Mouse (Mus musculus) limb, embryonic 14.5 days (tissue): ENCODE measurements at regions not wholly inside any gene's neighbourhood (a gene's known extent, or its start where the extent isn't known, plus 50 kb on each side); places are given as distances from the start of the nearest gene placed in this dataset.
A peak's percentile ranks its signal among the peaks of the same experiment; 100 is the strongest.

ENCODE experiments used
- ATAC-seq: fragments of 200-750 bp; cut with Nextera tagmentation; 2 replicates; pipeline ENCODE4 v1.8.0; 2017; ENCODE audit warnings: low read depth, moderate number of reproducible peaks, moderate TSS enrichment; ENCODE audit not compliant: low FRiP score
- DNase-seq: peaks from one replicate; pipeline ENCODE4 v3.0.0-alpha.2; 2015; ENCODE audit warnings: low spot score
- H3K27ac ChIP-seq: fragments of 300-500 bp; sonication (generic); replicated peaks from 2 replicates; pipeline ENCODE4 v1.5.1; 2014; ENCODE audit warnings: low read depth, mild to moderate bottlenecking, low read length, moderate library complexity, mixed read lengths
- H3K27me3 ChIP-seq: fragments of 300-500 bp; sonication (generic); 2 replicates; pipeline ENCODE4 v1.6.1; 2014; ENCODE audit warnings: low read length, mixed read lengths; ENCODE audit not compliant: control insufficient read depth, insufficient read depth
- H3K36me3 ChIP-seq: fragments of 300-500 bp; sonication (generic); 2 replicates; pipeline ENCODE4 v1.6.1; 2014; ENCODE audit warnings: mild to moderate bottlenecking, low read length, moderate library complexity, mixed read lengths; ENCODE audit not compliant: control insufficient read depth, insufficient read depth
- H3K4me1 ChIP-seq: fragments of 300-500 bp; sonication (generic); 2 replicates; pipeline ENCODE4 v1.6.1; 2014; ENCODE audit warnings: antibody characterized with exemption, low read length, mixed read lengths; ENCODE audit not compliant: control insufficient read depth, insufficient read depth
- H3K4me2 ChIP-seq: fragments of 300-500 bp; sonication (generic); replicated peaks from 2 replicates; pipeline ENCODE4 v1.6.1; 2014; ENCODE audit warnings: low read depth, mild to moderate bottlenecking, low read length, moderate library complexity; ENCODE audit not compliant: severe bottlenecking
- H3K4me3 ChIP-seq: fragments of 300-500 bp; sonication (generic); replicated peaks from 2 replicates; pipeline ENCODE4 v1.5.1; 2014; ENCODE audit warnings: low read length
- H3K9ac ChIP-seq: fragments of 300-500 bp; sonication (generic); 2 replicates; pipeline ENCODE4 v1.6.1; 2014; ENCODE audit warnings: mild to moderate bottlenecking, low read depth, low read length, moderate library complexity; ENCODE audit not compliant: severe bottlenecking
- H3K9me3 ChIP-seq: fragments of 300-500 bp; sonication (generic); 2 replicates; pipeline ENCODE4 v1.6.1; 2016; ENCODE audit warnings: low read length; ENCODE audit not compliant: control insufficient read depth
- POLR2A ChIP-seq: fragments of 200-500 bp; IDR thresholded peaks from 2 replicates; pipeline ENCODE4 v1.8.0; 2012; ENCODE audit warnings: inconsistent platforms, mild to moderate bottlenecking, moderate library complexity, borderline replicate concordance; ENCODE audit not compliant: insufficient read depth, insufficient read length; ENCODE audit errors: extremely low read depth
- WGBS: fragments of 180-500 bp; shearing (Covaris S2); extraction: QIAGEN DNeasy Blood & Tissue Kit; methylation state at CpG from one replicate; pipeline ENCODE4 v1.1.7; 2014; 5-methylcytosine and 5-hydroxymethylcytosine counted together

DNA sequence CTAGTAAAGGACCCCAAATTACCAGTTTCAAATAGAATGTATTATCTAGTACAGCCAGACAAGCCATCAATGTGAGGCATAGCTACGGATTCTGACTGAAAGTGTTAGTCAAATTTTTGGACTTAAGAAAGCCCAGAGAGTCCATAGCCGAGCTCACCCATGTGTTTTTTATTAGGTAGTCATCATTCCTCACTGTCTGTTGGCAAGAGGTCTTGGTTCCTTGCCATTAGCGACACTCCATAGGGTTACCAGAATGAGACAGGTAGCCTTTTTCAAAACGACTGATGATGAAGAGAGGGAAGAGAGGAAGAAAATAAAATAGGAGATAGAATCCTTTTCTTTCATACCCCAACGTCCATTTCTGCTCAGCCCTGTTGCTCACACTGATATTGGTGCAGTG, 83.8 kb upstream of the Mark1 start:
- Histone ChIP-seq H3K4me3 (no peak overlapping the region), H3K4me1 (no peaks in the 10 kb centered on the region; the same call in 1 of the 2 replicates), H3K27ac (no peak overlapping the region), H3K9me3 (no peaks in the 10 kb centered on the region), H3K36me3 (no peaks in the 10 kb centered on the region), H3K9ac (no peak overlapping the region), H3K4me2 (no peak overlapping the region), H3K27me3 (no peaks in the 10 kb centered on the region)
- DNase-seq, result peak; percentile 18
- ATAC-seq, result no peak
- no peak for TF ChIP-seq POLR2A
- WGBS, result 45% methylated on average over 5 of the region's 5 CpGs

- Histone ChIP-seq H3K4me3 (no peak overlapping the region), H3K4me2 (no peak overlapping the region), H3K27ac (no peak overlapping the region), H3K9ac (no peak overlapping the region), H3K9me3 (no peaks in the 10 kb centered on the region), H3K27me3 (no peaks in the 10 kb centered on the region), H3K36me3 (no peaks in the 10 kb centered on the region), H3K4me1 (no peaks in the 10 kb centered on the region; the same call in 1 of the 2 replicates)
- TF ChIP-seq POLR2A, result no peak
- 44% methylated on average over 3 of the region's 3 CpGs for WGBS
- DNase-seq (no peak), ATAC-seq (no peak)
Observed at GRCm38 (mm10) chr1:185080118-185080517, 80.7 kb upstream of the Mark1 start.

- Histone ChIP-seq H3K4me3 (no peak overlapping the region), H3K36me3 (no peaks in the 10 kb centered on the region), H3K9me3 (no peaks in the 10 kb centered on the region), H3K4me2 (no peak overlapping the region), H3K27ac (no peak overlapping the region), H3K9ac (no peak overlapping the region), H3K4me1 (no peaks in the 10 kb centered on the region; the same call in 1 of the 2 replicates), H3K27me3 (no peaks in the 10 kb centered on the region)
- WGBS, result 18% methylated on average over 5 of the region's 5 CpGs
- ATAC-seq (no peak), DNase-seq (no peak)
- no peak for TF ChIP-seq POLR2A
Observed at GRCm38 (mm10) chr1:185079331-185079880, 80.0 kb upstream of the Mark1 start.

- 90% methylated on average over 5 of the region's 5 CpGs for WGBS
- H3K9ac ChIP-seq, result no peak overlapping the region
- no peak for TF ChIP-seq POLR2A
Observed at GRCm38 (mm10) chr1:185074001-185074400, 74.6 kb upstream of the Mark1 start.

DNA sequence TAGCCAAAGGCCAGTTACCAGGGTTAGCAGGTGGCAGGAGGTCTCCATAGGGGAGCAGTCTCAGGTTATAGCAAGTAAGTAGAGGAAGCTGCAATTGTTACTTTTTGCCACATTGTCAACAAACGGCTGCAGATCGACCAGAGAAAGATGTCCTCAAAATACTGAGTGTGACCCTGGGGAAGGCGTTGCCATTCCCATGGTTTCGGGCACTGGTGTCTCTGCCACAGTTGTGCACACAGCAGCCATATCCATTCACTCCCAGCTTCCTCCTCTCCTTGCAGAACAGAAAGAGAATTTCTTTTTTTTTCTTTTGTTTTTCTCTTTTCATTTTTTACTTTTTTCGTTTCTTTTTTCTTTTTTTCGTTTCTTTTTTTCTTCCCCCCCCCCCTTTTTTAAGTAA, 73.4 kb upstream of the Mark1 start:
- no peak for ATAC-seq
- no peaks in the 10 kb centered on the region for H3K9me3 ChIP-seq
- H3K9ac ChIP-seq, result no peak overlapping the region
- H3K27me3 ChIP-seq, result no peaks in the 10 kb centered on the region
- H3K36me3 ChIP-seq, result no peaks in the 10 kb centered on the region
- no peak overlapping the region for H3K4me3 ChIP-seq
- H3K4me2 ChIP-seq, result no peak overlapping the region
- no peak for DNase-seq
- H3K4me1 ChIP-seq, result no peaks in the 10 kb centered on the region
- no peak overlapping the region for H3K27ac ChIP-seq
- 87% methylated on average over 6 of the region's 6 CpGs for WGBS
- no peak for TF ChIP-seq POLR2A

More at GRCm38 (mm10) chr1:185074001-185074400, 74.6 kb upstream of the Mark1 start:
- DNase-seq (no peak), ATAC-seq (no peak)
- no peaks in the 10 kb centered on the region for H3K36me3 ChIP-seq
- H3K4me1 ChIP-seq, result no peaks in the 10 kb centered on the region
- no peak overlapping the region for H3K4me2 ChIP-seq
- H3K27ac ChIP-seq, result no peak overlapping the region
- H3K9me3 ChIP-seq, result no peaks in the 10 kb centered on the region
- H3K27me3 ChIP-seq, result no peaks in the 10 kb centered on the region
- H3K4me3 ChIP-seq, result no peak overlapping the region

DNA sequence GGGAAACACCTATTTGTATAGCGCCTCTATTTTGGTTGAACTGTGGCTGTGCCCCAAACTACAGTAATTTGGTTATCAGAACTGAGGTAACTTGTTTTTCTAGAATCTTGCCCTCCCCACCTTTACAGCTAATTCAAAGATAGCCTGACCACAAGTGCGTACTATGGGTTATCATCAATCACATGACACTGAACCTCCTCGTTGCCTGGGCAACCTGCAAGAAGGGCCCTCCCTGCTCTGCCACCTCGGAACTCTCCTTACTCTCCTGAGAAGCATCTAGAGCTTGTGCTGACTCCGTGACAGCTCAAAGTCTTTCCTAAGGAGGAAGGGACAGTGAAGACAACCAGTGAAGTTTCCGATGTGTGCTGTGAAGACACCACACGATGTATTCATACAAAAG, 72.2 kb upstream of the Mark1 start:
- no peak overlapping the region for H3K27ac ChIP-seq
- WGBS, result 74% methylated on average over 7 of the region's 7 CpGs
- DNase-seq (no peak), ATAC-seq (no peak)
- H3K36me3 ChIP-seq, result no peaks in the 10 kb centered on the region
- no peaks in the 10 kb centered on the region for H3K9me3 ChIP-seq
- TF ChIP-seq POLR2A, result no peak
- no peaks in the 10 kb centered on the region for H3K27me3 ChIP-seq
- H3K9ac ChIP-seq, result no peak overlapping the region
- no peak overlapping the region for H3K4me3 ChIP-seq
- no peaks in the 10 kb centered on the region for H3K4me1 ChIP-seq
- H3K4me2 ChIP-seq, result no peak overlapping the region
